Mouse (Mus musculus) mature B cell (primary cell): ENCODE data around the gene Asb12.
"Not testable (repeated sequence)": the region's sequence is repeated elsewhere in the genome, so short reads cannot be mapped to it uniquely, and the experiment has no call there.

Experiments
- in situ Hi-C: fragments of 300-500 bp; cut with MboI; formaldehyde crosslinking; loops from 2 replicates; pipeline ENCODE4 v1.14.3; 2019

The Asb12 gene

DNA sequence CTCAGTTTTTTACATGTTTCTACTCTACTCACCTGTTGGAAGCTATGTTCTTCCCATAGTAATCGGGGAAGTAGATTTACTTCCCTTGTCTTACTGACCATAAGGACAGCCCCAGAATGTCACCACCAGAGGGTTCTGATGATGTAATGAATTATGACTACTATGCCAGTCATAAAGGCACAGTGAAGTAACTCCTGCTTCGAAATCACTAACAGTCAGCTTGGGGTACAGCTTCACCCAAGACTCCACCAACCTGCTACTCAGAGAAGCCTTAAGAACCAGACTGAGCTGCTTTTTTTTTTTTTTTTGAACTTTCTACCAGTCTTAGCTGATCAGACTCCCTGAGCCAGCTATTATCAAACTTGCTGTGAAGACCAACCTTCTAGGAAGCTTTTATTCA lies at the start of gene Asb12, which contains the start of gene Pfn5:
TSS of gene Asb12 (minus strand) at position 101 of the 400 bp plus-strand sequence.
TSS of gene Pfn5 (plus strand) at position 218 of the 400 bp plus-strand sequence.
- in situ Hi-C loops, result no loop called here

DNA sequence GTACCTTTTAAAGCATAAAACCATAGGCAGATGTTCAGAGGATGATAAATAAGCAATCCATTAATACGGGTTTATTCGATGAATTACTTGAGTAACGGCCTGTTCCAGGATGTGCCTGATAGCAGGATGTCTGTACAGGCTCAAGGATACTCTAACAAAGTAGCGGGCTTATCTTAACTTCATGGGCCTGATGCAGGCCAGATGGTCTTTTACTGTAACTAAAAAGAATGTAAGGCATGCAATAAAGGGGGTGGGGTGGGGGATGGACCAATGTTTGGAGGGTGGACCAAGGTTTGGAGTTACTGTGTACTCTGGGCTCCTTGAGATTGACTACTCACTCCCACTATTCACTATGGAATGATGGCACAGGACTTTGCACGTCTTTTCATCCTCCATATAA lies 42.8 kb upstream of the Asb12 start:
- in situ Hi-C loops, result no loop called here

DNA sequence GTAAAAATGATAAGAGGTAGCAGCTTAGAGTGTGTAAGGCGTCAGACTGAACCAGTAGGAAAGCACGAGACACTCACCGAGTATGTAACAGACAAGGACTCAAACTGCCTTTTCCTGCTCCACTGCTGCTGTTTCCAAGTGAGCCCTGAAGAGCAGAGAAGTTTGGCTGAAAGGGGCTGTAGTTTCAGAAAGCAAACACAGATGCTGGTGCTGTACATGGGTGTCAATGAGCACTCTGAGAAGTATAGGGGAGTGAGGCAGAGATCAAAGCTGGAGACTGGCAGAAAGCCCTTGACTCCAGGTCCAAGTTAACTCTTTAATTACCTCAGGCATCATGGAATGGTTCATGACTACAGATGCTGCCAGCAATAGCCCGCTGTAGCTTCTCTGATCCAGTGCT lies 3.5 kb downstream of the Asb12 start:
- in situ Hi-C loops, result no loop called here

DNA sequence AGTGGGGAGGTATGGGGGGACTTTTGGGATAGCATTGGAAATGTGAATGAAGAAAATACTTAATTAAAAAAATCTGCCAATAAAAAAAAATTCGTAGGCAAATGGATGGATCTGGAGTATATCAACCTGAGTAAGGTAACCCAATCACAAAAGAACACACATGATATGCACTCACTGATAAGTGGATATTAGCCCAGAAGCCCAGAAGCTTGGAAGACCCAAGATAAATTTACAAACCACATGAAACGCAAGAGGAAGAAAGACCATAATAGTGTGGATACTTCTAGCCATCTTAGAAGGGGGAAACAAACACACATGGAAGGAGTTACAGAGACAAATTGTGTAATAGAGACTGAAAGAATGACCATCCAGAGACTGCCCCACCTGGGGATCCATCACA lies 22.3 kb downstream of the Asb12 start:
- in situ Hi-C loops, result not testable (repeated sequence)

DNA sequence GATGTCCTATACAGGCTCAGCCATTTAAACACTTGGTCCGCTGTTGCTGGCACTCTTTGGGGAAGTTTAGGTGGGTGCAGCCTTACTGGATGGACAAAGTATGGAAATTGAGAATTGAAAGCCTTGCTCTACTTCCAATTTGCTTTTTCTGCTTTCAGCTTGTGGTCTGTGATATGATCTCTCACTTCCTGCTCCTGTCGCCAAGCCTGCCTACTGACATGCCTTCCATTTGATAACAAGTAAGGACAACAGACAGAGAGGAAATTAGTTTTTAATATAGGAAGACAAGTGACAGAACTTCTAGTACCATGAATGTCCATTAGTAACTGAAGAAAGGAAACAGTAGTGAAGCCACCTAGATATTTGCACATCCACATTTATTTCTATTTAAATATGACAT lies 32.6 kb downstream of the Asb12 start:
- in situ Hi-C loops, result no loop called here

DNA sequence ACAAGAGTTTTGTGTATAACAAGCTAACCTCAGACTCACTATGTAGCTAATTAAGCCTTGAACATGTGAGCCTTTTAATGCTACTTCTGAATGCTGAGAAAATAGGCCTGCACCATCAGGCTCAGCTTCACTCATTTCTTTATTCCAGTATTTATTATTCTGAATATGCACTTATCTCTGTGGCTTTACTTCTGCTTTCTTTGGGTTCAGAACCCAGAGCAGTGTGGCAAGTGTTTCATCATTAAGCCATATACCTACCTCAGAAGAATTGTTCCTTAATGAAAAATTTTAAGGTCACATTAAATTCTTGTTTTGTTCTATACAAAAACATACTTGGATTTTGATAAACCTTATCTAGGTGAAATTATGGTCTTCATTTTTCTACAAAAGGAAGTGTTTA lies 33.9 kb downstream of the Asb12 start:
- in situ Hi-C loops, result no loop called here

DNA sequence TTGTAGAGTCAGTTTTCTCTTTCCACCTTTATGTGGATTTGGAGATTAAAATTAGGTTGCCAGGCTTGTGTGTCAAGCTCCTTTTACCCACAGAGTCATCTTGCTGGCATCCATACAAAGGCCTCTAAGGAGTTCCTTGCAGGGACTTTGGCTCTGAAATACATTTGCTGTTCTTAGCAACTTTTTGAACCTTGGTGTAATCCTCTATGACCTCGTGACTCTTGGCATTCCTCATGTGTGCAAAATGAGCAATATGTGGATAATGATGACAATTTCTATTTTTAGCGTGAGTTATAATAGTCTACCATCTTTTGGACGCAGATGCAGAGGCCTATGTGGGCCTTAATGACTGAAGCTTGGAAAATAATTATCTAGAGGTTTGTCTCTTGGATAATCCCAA lies 100.6 kb downstream of the Asb12 start:
- in situ Hi-C loops, result no loop called here

DNA sequence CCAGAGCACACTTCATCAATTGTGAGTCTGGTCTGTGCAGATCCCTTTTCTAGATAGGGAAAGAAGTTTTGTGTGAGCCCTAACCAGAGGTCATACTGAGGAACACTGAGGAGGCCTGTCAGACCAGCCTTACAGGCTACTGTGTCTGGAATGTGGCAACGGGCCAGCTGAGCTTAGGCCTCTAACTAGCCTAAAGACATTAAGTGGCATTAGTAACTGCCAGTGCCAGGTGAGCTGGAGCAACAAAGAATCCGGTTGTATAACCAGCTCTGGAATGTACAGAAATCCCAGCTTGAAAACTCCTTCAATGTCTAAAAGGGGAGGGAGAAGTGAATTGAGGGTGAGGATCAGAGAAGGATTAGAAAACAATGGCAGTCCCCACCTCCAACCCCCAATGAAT lies 111.9 kb downstream of the Asb12 start:
- in situ Hi-C loops, result no loop called here

DNA sequence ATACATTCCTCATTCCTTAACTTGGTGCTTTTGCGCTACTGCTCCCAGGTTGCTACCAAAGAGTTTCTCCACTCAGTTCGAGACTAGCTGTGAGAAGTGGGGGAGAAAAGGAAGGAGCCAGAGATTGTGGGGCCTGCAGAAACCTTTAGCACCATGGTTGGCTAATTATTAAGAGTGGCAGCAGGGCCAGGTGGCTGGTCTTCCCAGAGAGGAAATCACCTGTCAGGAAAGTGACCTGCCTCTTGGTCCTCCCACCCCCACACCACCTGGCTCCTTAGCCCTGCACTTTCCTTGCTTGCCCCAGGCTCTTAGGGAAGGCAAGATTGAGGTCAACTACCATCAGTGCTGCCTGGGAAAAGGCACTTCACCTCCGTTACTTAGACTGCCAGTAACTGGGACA lies 112.6 kb downstream of the Asb12 start:
- in situ Hi-C loops, result no loop called here

DNA sequence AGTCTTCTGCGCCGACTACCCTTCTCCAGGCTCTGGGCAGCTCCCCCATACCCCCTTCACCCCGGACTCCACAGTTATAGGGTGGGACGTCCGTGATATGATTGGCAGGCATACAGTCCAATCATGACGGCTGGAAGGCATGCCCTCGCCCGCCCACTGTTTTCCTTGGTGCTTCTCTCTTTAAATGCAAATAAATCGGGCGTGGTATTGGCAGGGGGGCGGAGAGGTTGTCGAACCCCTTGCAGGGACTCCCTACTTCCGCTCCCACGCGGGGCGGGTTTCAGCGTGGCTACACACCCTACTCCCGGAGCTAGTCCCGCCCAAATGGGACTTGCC lies 113.0 kb downstream of the Asb12 start, which contains the start of gene Amer1:
TSS of gene Amer1 (minus strand) at position 97 of the 336 bp plus-strand sequence.
- in situ Hi-C loops, result no loop called here

DNA sequence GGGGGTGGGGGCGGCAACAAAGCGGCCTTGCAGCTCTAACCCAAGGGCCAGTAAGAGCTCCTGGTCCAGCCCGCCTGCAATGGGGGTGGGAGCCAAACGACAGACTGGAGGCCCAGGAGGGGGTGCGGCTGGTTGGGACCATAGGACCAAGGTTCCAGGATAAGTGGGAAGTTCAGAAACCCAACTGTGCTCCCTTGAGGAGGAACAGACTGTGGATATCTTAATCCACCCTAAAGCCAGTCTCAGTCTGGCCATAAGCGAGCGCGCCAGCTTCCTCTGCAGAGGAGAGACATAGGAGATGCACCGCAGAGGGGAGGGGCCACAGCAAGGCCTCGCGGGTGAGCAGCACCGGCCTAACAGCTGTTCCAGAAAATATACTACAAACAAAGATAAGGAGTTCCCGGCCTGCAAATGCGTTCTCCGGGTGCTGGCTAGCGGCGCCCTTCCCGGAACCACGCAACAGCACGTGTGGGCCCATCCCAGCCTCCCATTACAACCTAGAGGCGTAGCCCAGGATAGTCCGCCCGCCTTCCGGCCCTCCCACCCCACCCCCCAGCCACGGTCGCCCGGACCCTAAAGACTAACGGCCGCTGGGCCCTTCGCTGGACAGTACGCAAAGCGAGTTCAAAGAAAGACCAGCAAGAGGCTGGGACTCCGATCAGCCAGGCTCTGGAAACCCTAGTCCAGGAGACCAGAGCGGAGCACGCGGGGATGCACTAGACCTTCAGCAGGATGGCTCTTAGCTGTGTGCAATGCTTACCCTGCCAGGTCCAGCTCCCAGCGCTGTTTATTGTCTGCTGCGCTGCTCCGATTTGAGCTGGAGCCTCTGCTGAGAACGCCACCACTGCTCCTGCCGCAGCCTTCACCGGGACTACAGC lies 113.7 kb downstream of the Asb12 start:
- in situ Hi-C loops, result no loop called here

DNA sequence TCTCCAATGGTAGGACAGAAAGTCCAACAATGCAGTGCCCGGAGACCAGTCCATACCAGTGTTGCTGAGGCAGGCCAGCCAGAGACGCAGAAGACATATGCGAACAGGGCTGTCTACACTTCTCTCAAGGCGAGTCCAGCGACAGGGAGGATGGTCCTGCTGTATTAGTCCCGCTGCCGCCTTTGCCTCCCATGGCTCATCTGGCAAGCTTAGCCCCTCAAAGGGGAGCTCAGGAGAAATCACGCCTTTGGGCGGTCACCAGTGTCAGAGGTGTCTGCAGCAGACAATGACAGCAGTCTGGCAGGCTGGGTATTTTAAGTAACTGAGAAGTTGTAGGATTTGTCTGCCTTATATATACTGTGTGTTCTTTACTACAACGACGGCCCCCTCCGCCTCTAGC lies 114.4 kb downstream of the Asb12 start:
- in situ Hi-C loops, result no loop called here

DNA sequence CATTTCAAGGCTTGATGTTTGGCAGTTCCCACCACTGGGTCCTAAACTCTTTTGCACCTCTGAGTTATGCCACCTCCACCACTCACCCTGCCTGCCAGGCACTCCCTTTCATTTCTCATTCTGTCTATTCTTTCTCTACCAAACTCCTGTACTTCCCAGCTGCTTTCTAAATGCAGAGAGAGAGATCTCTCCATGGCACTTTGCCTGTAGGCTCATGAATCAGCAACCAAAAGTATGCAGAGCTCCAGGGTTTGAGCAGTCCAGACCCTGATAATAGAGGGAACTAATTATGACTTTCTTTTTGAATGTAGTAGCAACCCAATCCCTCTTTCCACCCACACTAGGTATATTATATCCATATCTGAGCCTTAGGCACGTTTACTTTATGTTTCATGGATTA lies 115.5 kb downstream of the Asb12 start:
- in situ Hi-C loops, result no loop called here

DNA sequence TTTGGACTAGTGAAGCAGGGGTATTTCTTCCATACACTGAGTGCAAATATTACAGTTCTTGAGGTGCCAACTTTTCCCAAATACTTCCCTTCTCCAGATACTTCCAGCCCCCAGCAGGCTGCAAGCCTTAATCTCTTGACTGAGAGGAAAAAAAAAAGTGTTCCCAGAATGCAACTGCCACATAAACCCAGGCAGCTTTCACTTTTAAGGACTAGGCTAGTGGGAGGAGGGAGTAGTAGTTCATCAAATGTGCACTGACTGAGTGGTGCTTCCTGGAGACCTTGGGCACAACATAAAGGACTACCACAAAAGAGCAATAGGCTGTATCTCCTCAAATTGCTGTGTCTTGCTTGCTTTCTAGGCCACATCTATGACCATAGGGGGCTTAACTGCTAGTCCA lies 116.5 kb downstream of the Asb12 start:
- in situ Hi-C loops, result no loop called here

DNA sequence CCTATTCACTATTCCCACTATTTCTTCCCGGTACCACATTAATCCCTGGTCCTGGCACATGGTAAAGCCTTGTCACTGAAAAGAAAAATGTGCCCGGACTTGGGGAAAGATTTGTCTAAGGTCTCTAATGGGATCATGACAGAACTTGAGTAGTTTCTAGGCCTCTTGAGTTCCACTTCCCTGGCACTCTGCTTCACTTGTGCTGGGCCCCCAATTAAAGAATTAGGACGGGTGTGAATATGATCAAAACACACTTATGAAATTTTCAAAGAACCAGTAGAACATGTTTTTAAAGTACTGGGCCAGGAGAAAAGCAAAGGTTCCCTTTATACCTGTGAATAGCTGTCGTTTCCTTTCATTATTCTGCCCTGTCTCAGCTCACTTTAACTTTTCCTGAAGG lies 119.3 kb downstream of the Asb12 start:
- in situ Hi-C loops, result no loop called here

DNA sequence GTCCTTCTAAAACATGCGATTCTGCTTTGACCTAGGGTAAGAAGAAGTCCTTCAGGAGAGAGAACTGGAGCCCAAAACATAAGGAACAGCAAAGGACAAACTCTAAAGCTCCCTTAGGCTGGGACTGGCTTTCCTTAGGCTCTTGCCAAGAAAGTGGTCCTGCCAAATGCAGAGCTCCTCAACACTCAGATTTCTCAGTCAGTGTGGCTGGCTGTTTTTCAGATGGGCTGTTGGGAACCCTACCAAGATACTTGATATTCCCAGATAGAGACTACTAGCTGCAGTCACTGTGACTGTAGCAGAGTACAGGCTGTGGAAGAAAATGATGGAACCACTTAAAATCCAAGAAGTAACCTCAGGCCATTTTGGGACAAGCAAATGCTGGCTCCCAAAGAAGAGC lies 120.6 kb downstream of the Asb12 start:
- in situ Hi-C loops, result no loop called here
